Mouse (Mus musculus) ES-E14 (cell line): ENCODE results near the gene Zfp120. TPM values are rescaled to one million over a fixed set of nuclear protein-coding genes. Genes with fewer than 3 reads are reported as not detected.
"Not testable (repeated sequence)": the region's sequence is repeated elsewhere in the genome, so short reads cannot be mapped to it uniquely, and the experiment has no call there.

Experiments
- DNase-seq: peaks from one replicate; pipeline ENCODE4 v3.0.0-alpha.2; 2013; ENCODE audit warnings: low read depth, low spot score
- H3K27ac ChIP-seq: 2 replicates; pipeline ENCODE4 v1.5.1; 2012; ENCODE audit warnings: low read depth, mild to moderate bottlenecking, low read length, moderate library complexity, mixed read lengths; ENCODE audit not compliant: poor library complexity, insufficient read depth, severe bottlenecking
- H3K36me3 ChIP-seq: 2 replicates; pipeline ENCODE4 v1.6.1; 2012; ENCODE audit warnings: mild to moderate bottlenecking, low read length, moderate library complexity, mixed read lengths; ENCODE audit not compliant: control insufficient read depth, poor library complexity, insufficient read depth, severe bottlenecking
- H3K4me1 ChIP-seq, 2 experiments: fragments of 150-350 bp in 1 of 2; sonication (generic) in 1 of 2; 2 replicates each; pipeline ENCODE4 v1.6.1; 2012; ENCODE audit warnings: low read length in 2 of 2, mild to moderate bottlenecking in 1 of 2, mixed read lengths in 1 of 2; ENCODE audit not compliant: control insufficient read depth in 2 of 2, insufficient read depth in 2 of 2, poor library complexity in 1 of 2
- H3K4me3 ChIP-seq, 2 experiments: fragments of 150-350 bp in 1 of 2; sonication (generic) in 1 of 2; 2 replicates each; pipeline ENCODE4 v1.5.1; 2012; ENCODE audit warnings: low read length in 2 of 2, low read depth in 1 of 2, mild to moderate bottlenecking in 1 of 2, mixed read lengths in 1 of 2; ENCODE audit not compliant: insufficient read depth in 1 of 2, poor library complexity in 1 of 2, severe bottlenecking in 1 of 2
- H3K9ac ChIP-seq: 2 replicates; pipeline ENCODE4 v1.6.1; 2012; ENCODE audit warnings: low read depth, mild to moderate bottlenecking, low read length, mixed read lengths; ENCODE audit not compliant: poor library complexity, insufficient read depth, severe bottlenecking
- H3K9me3 ChIP-seq: fragments of 150-350 bp; sonication (generic); 2 replicates; pipeline ENCODE4 v1.6.1; 2012; ENCODE audit warnings: low read depth, mild to moderate bottlenecking, low read length; ENCODE audit not compliant: control insufficient read depth, insufficient read depth
- CHD2 ChIP-seq: IDR thresholded peaks from 2 replicates; pipeline ENCODE4 v1.6.1; 2014; ENCODE audit warnings: mild to moderate bottlenecking, low read depth, low read length, inconsistent platforms
- HCFC1 ChIP-seq: IDR thresholded peaks from 2 replicates; pipeline ENCODE4 v1.6.1; 2012; ENCODE audit warnings: low read length, inconsistent platforms, borderline replicate concordance; ENCODE audit not compliant: insufficient read depth
- MAFK ChIP-seq: IDR thresholded peaks from 2 replicates; pipeline ENCODE4 v1.6.1; 2014; ENCODE audit warnings: mild to moderate bottlenecking, low read depth, low read length, inconsistent platforms; ENCODE audit not compliant: insufficient read depth
- ZC3H11A ChIP-seq: IDR thresholded peaks from 2 replicates; pipeline ENCODE4 v1.6.1; 2012; ENCODE audit warnings: low read depth, mild to moderate bottlenecking, inconsistent platforms, low read length, borderline replicate concordance
- ZNF384 ChIP-seq: IDR thresholded peaks from 2 replicates; pipeline ENCODE4 v1.6.1; 2012; ENCODE audit warnings: low read depth, low read length, inconsistent platforms
- in situ Hi-C, 2 experiments: fragments of 600-800 bp; cut with MboI; formaldehyde crosslinking; loops; one replicate each; pipeline ENCODE4 v1.15.1; 2025; ENCODE audit warnings: low sequenced_read_pairs in 2 of 2, inconsistent platforms in 1 of 2; ENCODE audit not compliant: unreplicated experiment in 2 of 2
- total RNA-seq: library from RNA; depleted of rRNA; stranded (reverse); fragments of 300-350 nt; gene quantifications from 2 replicates; pipeline ENCODE4 v1.2.3, GENCODE M21; 2012; rRNA removed

The Zfp120 gene
- 9.1 and 10.0 TPM in 2 replicates for total RNA-seq

GRCm38 (mm10) chr2:150136435-150136897 is at the start of gene Zfp120:
Gene Zfp120, minus strand, starts transcription at chr2:150136708.
- Histone ChIP-seq H3K9ac (peak within 1 kb of the TSS; percentile 94), H3K4me1 (no peaks in the 10 kb centered on the region), H3K36me3 (no peaks in the 10 kb centered on the region), H3K27ac (no peak within 1 kb of the TSS; the same call in 1 of the 2 replicates), H3K9me3 (no peaks in the 10 kb centered on the region), H3K4me3 (peak within 1 kb of the TSS; percentile 97 to 98)
- in situ Hi-C loops, result no loop called here
- TF ChIP-seq CHD2 (peak; percentile 90), ZC3H11A (no peak)
- peak; percentile 89 for DNase-seq

GRCm38 (mm10) chr2:150181570-150181999 is 45.1 kb upstream of the Zfp120 start, which contains the start of gene Gm14139:
Gene Gm14139, plus strand, starts transcription at chr2:150181755.
- in situ Hi-C loops, H3K36me3 ChIP-seq, H3K9me3 ChIP-seq, H3K4me1 ChIP-seq: not testable (repeated sequence)
- peak within 1 kb of the TSS; percentile 37; the same call in 1 of the 2 replicates for H3K27ac ChIP-seq
- peak within 1 kb of the TSS; percentile 87 to 96 for H3K4me3 ChIP-seq
- peak; percentile 50 for DNase-seq
- TF ChIP-seq CHD2, result peak; percentile 73; the same call in 1 of the 2 replicates
- peak within 1 kb of the TSS; percentile 89 for H3K9ac ChIP-seq

GRCm38 (mm10) chr2:150181046-150181445 is 44.5 kb upstream of the Zfp120 start:
- H3K9me3 ChIP-seq, H3K36me3 ChIP-seq, in situ Hi-C loops, H3K4me1 ChIP-seq: not testable (repeated sequence)
- Histone ChIP-seq H3K27ac (peak overlapping the region; percentile 37; the same call in 1 of the 2 replicates), H3K9ac (peak overlapping the region; percentile 40; the same call in 1 of the 2 replicates), H3K4me3 (peak overlapping the region; percentile 40 to 96)
- peak; percentile 13 for DNase-seq

- H3K36me3 ChIP-seq, H3K4me3 ChIP-seq, H3K9ac ChIP-seq, DNase-seq, in situ Hi-C loops, H3K9me3 ChIP-seq, H3K27ac ChIP-seq, H3K4me1 ChIP-seq: not testable (repeated sequence)
Measured at GRCm38 (mm10) chr2:150179579-150179978, 43.1 kb upstream of the Zfp120 start, which contains the start of gene Gm10770. Gene Gm10770, minus strand, starts transcription at chr2:150179679.

GRCm38 (mm10) chr2:150173833-150174232 is 37.3 kb upstream of the Zfp120 start:
- Histone ChIP-seq H3K27ac (no peak overlapping the region), H3K9ac (no peak overlapping the region), H3K36me3 (no peaks in the 10 kb centered on the region), H3K9me3 (no peaks in the 10 kb centered on the region), H3K4me1 (no peaks in the 10 kb centered on the region), H3K4me3 (no peak overlapping the region)
- TF ChIP-seq CHD2 (no peak), ZC3H11A (no peak), HCFC1 (no peak), ZNF384 (no peak), MAFK (no peak)
- in situ Hi-C loops, result no loop called here
- DNase-seq, result no peak
